Mouse (Mus musculus): ENCODE measurements around the gene Tex35. TPM values are rescaled to one million over a fixed set of nuclear protein-coding genes. Genes with fewer than 3 reads are reported as not detected.

The Tex35 gene
- polyA plus RNA-seq, 1 experiment from 2014 or later = not detected

DNA sequence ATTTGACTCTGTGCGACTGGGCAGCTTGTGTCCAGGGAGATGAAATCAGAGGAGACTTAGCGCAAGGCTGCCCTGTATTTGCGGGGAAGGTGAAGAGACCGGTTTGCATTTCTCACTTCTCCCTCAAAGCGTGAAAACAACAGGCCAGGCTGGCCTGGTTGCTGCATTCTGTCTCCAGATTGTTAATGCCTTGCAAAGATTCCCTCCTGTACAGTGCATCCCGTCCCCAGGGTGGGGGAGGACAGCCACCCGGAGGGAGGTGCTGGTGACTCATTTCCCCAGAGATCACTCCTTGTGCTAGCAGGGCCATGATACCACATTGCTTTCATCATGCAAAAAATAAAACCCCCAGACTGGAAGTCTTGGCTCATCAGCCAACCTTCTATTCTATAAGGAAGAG, 33.5 kb downstream of the Tex35 start:
- Histone ChIP-seq H3K9ac (no peak overlapping the region), H3K4me1 (ENCODE audit: insufficient read depth) (no peaks in the 10 kb centered on the region; the same call in 1 of the 2 replicates), H3K27me3 (ENCODE audit: insufficient read depth, low read length) (no peaks in the 10 kb centered on the region), H3K4me2 (no peak overlapping the region), H3K27ac (ENCODE audit: low read depth) (no peak overlapping the region), H3K9me3 (ENCODE audit: low read depth, low read length) (no peaks in the 10 kb centered on the region), H3K4me3 (ENCODE audit: low read depth, low read length) (no peak overlapping the region), H3K36me3 (ENCODE audit: insufficient read depth) (no peaks in the 10 kb centered on the region)
- ATAC-seq (ENCODE audit: insufficient read depth) = no peak
- DNase-seq = no peak
- no peak for TF ChIP-seq CTCF (IDR thresholded peaks at IDR 0.05; ENCODE audit: low read depth)
- 57% methylated on average over 7 of the region's 7 CpGs for WGBS

DNA sequence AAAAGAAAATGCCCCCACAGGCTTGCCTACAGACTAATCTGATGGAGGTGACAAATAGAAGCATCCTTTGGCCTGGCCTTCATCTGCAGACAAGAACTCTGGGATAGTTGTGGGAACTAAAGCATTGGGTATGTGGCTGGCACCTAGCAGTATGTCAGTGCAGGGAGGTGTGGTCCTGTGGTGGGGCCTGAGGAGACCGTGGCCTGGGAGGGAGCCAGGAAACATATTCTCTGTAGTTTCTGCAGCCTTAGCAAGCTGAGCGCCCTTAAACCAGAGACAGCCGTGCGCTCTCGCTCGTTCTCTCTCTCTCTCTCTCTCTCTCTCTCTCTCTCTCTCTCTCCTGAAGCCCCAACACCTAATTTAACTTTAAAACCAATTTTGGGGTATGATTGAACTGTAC, 34.1 kb downstream of the Tex35 start:
- Histone ChIP-seq H3K4me1 (ENCODE audit: insufficient read depth) (no peaks in the 10 kb centered on the region; the same call in 1 of the 2 replicates), H3K36me3 (ENCODE audit: insufficient read depth) (no peaks in the 10 kb centered on the region), H3K4me2 (no peak overlapping the region), H3K9ac (no peak overlapping the region), H3K27ac (ENCODE audit: low read depth) (no peak overlapping the region), H3K4me3 (ENCODE audit: low read depth, low read length) (no peak overlapping the region), H3K27me3 (ENCODE audit: insufficient read depth, low read length) (no peaks in the 10 kb centered on the region), H3K9me3 (ENCODE audit: low read depth, low read length) (no peaks in the 10 kb centered on the region)
- no peak for TF ChIP-seq CTCF (IDR thresholded peaks at IDR 0.05; ENCODE audit: low read depth)
- WGBS = 81% methylated on average over 4 of the region's 6 CpGs
- ATAC-seq (ENCODE audit: insufficient read depth) (no peak), DNase-seq (no peak)

DNA sequence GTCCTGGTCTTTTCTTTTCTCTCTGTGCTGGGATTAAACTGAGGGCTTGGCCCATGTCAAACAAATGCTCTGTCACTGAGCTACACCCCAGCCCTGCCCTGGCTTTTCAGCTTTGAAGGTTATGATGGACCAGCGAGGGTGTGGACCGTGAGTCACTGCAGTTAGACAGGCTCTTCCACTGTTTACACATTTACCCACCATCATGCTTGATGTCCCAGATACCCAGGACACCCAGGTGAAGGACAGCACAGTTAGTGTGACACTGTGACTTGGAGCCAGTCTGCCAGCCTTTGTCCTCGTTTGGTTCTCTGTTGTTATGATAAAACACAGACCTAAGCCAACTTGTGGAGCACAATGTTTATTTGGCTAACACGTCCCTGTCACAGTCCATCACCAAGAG, 34.9 kb downstream of the Tex35 start:
- H3K9ac ChIP-seq = no peak overlapping the region
- ATAC-seq (ENCODE audit: insufficient read depth) (no peak), DNase-seq (no peak)
- no peaks in the 10 kb centered on the region for H3K27me3 ChIP-seq (ENCODE audit: insufficient read depth, low read length)
- WGBS = 16% methylated on average over 4 of the region's 4 CpGs
- no peak overlapping the region for H3K4me2 ChIP-seq
- TF ChIP-seq CTCF (IDR thresholded peaks at IDR 0.05; ENCODE audit: low read depth) = no peak
- no peak overlapping the region for H3K27ac ChIP-seq (ENCODE audit: low read depth)
- H3K4me3 ChIP-seq (ENCODE audit: low read depth, low read length) = no peak overlapping the region
- H3K9me3 ChIP-seq (ENCODE audit: low read depth, low read length) = no peaks in the 10 kb centered on the region
- H3K4me1 ChIP-seq (ENCODE audit: insufficient read depth) = no peaks in the 10 kb centered on the region; the same call in 1 of the 2 replicates
- no peaks in the 10 kb centered on the region for H3K36me3 ChIP-seq (ENCODE audit: insufficient read depth)

DNA sequence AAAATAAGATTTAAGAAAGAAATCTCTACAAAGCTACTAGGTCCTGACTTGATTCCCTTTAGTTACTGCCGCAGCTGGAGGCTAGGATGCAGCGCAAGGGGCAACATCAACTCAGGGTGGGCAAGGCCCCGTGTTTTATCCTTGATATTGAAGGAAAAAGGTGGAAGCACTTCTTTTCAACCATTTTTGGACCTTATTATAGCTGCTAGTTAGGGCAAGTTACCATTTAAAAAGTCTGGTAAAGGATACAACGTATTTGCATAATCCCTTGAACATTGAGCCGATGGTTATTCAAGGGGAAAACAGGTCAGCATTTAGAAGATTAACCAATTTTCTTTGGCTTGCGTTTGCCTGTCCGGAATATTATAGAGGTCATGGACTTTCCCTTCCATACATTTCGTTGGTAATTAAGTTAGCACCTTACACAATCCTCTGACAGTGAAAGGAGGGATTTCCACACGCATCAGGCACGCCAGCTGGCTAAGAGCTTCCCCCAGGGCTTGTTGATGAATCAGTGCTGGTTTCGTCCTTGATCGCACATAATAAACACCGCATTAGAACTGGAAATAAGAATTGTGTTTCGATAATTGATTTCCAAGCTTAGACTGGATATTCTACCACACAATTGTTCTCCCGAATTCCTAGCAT, 39.2 kb downstream of the Tex35 start:
- H3K4me2 ChIP-seq = no peak overlapping the region
- H3K27ac ChIP-seq (ENCODE audit: low read depth) = no peak overlapping the region
- no peaks in the 10 kb centered on the region for H3K36me3 ChIP-seq (ENCODE audit: insufficient read depth)
- DNase-seq (no peak), ATAC-seq (ENCODE audit: insufficient read depth) (no peak)
- no peak overlapping the region for H3K4me3 ChIP-seq (ENCODE audit: low read depth, low read length)
- H3K9ac ChIP-seq = no peak overlapping the region
- H3K27me3 ChIP-seq (ENCODE audit: insufficient read depth, low read length) = no peaks in the 10 kb centered on the region
- H3K4me1 ChIP-seq (ENCODE audit: insufficient read depth) = no peaks in the 10 kb centered on the region; the same call in 1 of the 2 replicates
- 87% methylated on average over 15 of the region's 15 CpGs for WGBS
- TF ChIP-seq CTCF (IDR thresholded peaks at IDR 0.05; ENCODE audit: low read depth) = no peak
- H3K9me3 ChIP-seq (ENCODE audit: low read depth, low read length) = no peaks in the 10 kb centered on the region

DNA sequence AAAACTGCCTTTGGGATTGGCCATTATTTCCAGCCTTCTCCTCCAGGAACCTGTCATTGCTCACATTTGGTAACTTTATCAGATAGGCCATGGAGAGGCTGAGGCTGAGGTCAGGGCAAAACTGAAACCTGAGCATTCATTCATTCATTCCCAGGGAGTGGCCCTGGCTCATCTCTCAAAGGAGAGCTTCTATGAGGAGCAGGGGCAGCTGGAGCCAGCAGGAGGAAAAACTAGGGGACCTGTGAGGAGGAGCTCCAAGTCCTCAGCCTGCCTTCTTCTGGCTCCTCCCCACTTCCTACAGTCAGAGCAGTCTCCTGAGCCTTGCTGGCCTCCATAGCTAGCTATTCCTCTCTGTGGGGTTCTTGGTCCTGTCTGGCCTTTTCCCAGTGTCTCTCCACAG, 40.2 kb downstream of the Tex35 start:
- no peaks in the 10 kb centered on the region for H3K36me3 ChIP-seq (ENCODE audit: insufficient read depth)
- H3K4me2 ChIP-seq = no peak overlapping the region
- no peaks in the 10 kb centered on the region for H3K27me3 ChIP-seq (ENCODE audit: insufficient read depth, low read length)
- TF ChIP-seq CTCF (IDR thresholded peaks at IDR 0.05; ENCODE audit: low read depth) = no peak
- H3K4me3 ChIP-seq (ENCODE audit: low read depth, low read length) = no peak overlapping the region
- H3K9ac ChIP-seq = no peak overlapping the region
- no peak overlapping the region for H3K27ac ChIP-seq (ENCODE audit: low read depth)
- DNase-seq = no peak
- peaks cover 6% of the 10 kb centered on the region; the same call in 1 of the 2 replicates for H3K4me1 ChIP-seq (ENCODE audit: insufficient read depth)
- no peak for ATAC-seq (ENCODE audit: insufficient read depth)
- no peaks in the 10 kb centered on the region for H3K9me3 ChIP-seq (ENCODE audit: low read depth, low read length)

DNA sequence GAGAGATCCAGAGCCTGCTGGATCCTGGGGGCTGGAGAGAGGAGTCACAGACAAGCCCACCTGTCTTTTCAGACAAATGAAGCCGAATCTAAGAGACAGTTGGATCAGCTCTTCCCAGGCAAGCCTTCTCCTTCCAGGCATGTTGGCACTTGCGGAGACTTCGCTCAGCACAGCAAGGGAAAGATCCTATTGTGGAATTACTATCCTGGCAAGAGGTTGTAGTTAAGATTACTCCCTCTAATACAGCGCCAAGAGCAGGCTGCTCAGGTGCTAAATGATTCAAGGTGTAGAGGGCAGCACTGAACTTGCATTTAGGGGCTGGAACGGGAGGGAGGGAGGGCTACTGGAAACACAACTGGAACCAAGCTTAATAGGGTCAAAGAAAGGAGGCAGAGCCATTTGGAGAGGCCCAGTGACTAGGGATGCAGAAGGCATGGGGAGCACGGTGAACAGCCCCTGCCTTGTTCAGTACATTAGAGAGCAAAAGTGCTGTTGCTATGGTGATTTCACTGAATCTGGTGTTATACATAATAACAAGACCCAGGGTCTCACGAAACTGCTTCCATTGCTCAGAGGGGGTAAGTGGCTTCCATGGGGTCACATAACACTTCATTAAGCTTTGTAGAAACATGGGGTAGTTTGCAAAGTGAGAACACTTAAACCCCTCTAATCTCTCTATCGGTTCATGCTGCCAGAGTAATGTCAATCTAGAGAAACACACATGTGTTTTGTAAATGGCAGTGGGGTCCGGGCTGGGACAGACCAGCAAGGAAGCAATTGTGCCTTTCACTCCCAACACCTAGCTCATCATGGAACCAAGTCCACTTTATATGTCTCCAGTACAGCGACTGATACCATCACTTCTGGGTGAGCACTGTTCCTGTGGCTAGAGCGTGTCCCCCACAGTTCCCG, 42.4 kb downstream of the Tex35 start:
- H3K9ac ChIP-seq = no peak overlapping the region
- H3K4me1 ChIP-seq (ENCODE audit: insufficient read depth) = peaks cover 6% of the 10 kb centered on the region; the same call in 1 of the 2 replicates
- no peak overlapping the region for H3K27ac ChIP-seq (ENCODE audit: low read depth)
- TF ChIP-seq CTCF (IDR thresholded peaks at IDR 0.05; ENCODE audit: low read depth) = no peak
- H3K4me2 ChIP-seq = no peak overlapping the region
- no peaks in the 10 kb centered on the region for H3K36me3 ChIP-seq (ENCODE audit: insufficient read depth)
- WGBS = 63% methylated on average over 12 of the region's 12 CpGs
- peak; percentile 70 for DNase-seq
- H3K4me3 ChIP-seq (ENCODE audit: low read depth, low read length) = no peak overlapping the region
- H3K27me3 ChIP-seq (ENCODE audit: insufficient read depth, low read length) = no peaks in the 10 kb centered on the region
- peak; percentile 65 for ATAC-seq (ENCODE audit: insufficient read depth)
- no peaks in the 10 kb centered on the region for H3K9me3 ChIP-seq (ENCODE audit: low read depth, low read length)

Measured in lung, embryonic 14.5 days (tissue).